Mouse (Mus musculus): Measurements from ENCODE around the gene Serpinb3b.
"Not testable (repeated sequence)": the region's sequence is repeated elsewhere in the genome, so short reads cannot be mapped to it uniquely, and the experiment has no call there.

Serpinb3b gene

DNA sequence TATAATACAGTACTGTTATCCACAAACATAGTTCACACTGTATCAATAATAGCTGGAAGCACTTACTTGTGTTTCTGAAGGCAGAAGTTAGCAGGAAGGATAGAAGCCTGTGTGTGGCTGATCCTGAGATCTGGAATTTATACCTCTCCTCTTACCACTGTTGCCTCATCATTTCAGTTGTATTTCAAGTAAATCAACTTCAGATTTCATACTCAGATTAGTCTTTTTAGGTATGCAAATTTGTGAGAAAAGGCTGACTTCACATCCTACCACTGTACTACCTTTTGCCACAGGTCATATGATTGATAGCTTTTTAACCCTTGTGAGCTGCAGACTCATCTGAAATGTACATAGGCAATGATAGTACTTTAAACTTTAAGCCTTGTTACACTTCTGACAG lies at the start of gene Serpinb3b, which contains the start of gene Serpinb3c:
Gene Serpinb3b, minus strand, starts transcription at position 101 of the 400 bp plus-strand sequence.
Gene Serpinb3c, minus strand, starts transcription at position 111 of the 400 bp plus-strand sequence.
- in situ Hi-C loops (cut with MboI; ENCODE audit: low pct_unique_long_range_greater_than_20kb in 1 of 2, low sequenced_read_pairs in 2 of 2, unreplicated experiment in 1 of 2) = not testable (repeated sequence)

DNA sequence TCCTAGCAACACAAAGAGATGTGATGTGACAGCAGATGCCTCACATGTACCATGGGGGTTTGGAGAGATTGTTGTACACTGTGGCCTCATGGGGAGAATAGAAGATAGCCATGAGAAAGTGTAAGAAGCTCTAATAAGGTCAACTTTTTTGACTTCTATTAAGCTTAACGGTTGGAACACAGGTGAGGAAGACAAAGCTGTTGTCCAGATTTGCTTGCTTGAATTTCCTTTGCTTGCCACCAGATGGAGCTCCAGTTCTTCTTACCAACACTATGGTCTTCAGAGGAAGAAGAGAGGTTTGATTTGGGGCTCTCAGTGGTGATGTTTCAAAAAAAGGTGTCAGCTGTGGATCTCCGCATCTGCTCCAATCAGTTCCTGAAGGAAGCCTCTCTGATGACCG lies 35.0 kb downstream of the Serpinb3b start:
- in situ Hi-C loops (cut with MboI; ENCODE audit: low pct_unique_long_range_greater_than_20kb in 1 of 2, low sequenced_read_pairs in 2 of 2, unreplicated experiment in 1 of 2) = loop anchor here in 1 of 2 experiments (25.0 kb wide), 1 partner anchor 244 kb away; no protein-coding TSS in a partner anchor

DNA sequence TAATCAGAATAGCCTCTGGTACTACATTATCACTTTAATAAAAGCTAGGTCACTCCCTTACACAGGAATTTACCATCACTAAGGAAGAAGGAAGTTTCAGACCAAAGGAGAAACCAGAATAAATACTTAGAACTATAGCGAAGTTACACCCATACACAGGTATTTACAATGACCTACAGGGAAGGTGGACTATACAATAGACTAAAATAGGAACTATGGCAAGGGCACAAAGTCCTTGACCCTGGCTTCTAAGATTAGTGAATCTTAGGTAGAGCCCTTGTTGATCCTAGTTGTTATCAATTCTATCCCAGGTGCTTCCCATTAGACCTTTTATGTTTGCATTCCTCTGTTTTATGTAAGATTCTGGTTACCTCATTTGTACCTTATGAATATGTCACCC lies 60.9 kb downstream of the Serpinb3b start:
- in situ Hi-C loops (cut with MboI; ENCODE audit: low pct_unique_long_range_greater_than_20kb in 1 of 2, low sequenced_read_pairs in 2 of 2, unreplicated experiment in 1 of 2) = not testable (repeated sequence)

DNA sequence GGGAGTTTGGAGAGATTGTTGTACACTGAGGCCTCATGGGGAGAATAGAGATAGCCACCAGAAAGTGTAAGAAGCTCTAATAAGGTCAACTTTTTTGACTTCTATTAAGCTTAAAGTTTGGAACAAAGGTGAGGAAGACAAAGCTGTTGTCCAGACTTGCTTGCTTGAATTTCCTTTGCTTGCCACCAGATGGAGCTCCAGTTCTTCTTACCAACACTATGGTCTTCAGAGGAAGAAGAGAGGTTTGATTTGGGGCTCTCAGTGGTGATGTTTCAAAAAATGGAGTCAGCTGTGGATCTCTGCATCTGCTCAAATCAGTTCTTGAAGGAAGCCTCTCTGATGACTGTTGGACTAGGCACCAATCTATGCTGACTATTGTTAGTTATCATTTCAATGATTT lies 150.7 kb downstream of the Serpinb3b start:
- in situ Hi-C loops (cut with MboI; ENCODE audit: low pct_unique_long_range_greater_than_20kb in 1 of 2, low sequenced_read_pairs in 2 of 2, unreplicated experiment in 1 of 2) = not testable (repeated sequence)
